Mouse (Mus musculus): ENCODE measurements around the gene Ankrd11. TPM values are rescaled to one million over a fixed set of nuclear protein-coding genes. Genes with fewer than 3 reads are reported as not detected.

Gene Ankrd11
- polyA plus RNA-seq, 1 experiment from 2014 or later = 55.0 TPM

DNA sequence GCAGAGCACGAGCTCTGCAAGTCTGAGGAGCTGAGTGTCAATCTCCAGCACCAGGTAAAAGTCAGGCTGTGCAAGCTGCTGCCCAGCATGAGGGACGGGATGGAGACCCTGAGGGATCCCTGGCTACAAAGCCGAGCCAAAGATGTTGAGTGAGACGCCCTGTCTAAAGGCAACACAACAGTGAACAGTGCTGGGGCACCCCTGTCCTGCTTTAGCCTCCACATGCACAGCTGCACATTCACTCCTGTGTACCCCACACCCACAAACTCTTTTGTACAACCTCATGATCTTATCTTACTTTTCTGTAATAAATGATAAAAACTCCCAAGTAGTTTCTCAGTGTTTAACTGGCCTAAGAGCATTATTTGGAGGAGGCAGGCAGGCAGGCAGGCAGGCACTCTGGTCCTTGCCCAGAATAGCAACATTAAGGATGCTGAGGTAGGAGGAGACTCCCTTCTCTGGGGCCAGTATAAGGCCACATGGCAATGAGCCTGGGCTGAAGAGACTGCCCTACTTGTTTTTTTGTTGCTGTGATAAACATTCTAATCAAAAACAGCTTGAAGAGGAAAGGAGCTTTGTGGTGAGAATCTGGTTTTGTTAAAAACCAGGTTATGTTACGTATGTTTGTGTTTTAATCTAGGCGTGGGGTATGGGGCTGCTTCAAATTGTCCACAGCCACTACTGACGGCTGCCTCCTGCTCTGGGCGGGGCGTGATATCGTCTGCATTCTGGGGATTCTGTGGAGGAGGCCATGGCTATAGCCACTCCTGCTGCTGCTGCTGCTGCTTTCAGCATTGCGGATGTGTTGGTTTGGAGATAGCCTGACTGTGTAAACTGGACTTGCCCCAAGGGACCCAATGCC, 124.3 kb downstream of the Ankrd11 start:
- DNase-seq (ENCODE audit: low spot score) = peak; percentile 74
- H3K9me3 ChIP-seq (ENCODE audit: control insufficient read depth, low read length) = no peaks in the 10 kb centered on the region
- ATAC-seq (ENCODE audit: low read depth) = peak; percentile 90
- no peak overlapping the region for H3K4me3 ChIP-seq (ENCODE audit: low read depth, low read length)
- H3K27ac ChIP-seq (replicated peaks; ENCODE audit: low read depth, low read length) = peak overlapping the region; percentile 76
- 27% methylated on average over 11 of the region's 11 CpGs for WGBS
- peak overlapping the region; percentile 19 for H3K4me2 ChIP-seq (ENCODE audit: low read depth, low read length)
- H3K4me1 ChIP-seq (ENCODE audit: control insufficient read depth, insufficient read depth, low read length) = peaks cover 26% of the 10 kb centered on the region
- peak overlapping the region; percentile 38; the same call in 1 of the 2 replicates for H3K9ac ChIP-seq (ENCODE audit: low read depth, low read length)
- peaks cover 24% of the 10 kb centered on the region for H3K36me3 ChIP-seq (ENCODE audit: control insufficient read depth, insufficient read depth, low read length)
- H3K27me3 ChIP-seq (replicated peaks; ENCODE audit: control insufficient read depth, insufficient read depth, low read length) = no peaks in the 10 kb centered on the region

DNA sequence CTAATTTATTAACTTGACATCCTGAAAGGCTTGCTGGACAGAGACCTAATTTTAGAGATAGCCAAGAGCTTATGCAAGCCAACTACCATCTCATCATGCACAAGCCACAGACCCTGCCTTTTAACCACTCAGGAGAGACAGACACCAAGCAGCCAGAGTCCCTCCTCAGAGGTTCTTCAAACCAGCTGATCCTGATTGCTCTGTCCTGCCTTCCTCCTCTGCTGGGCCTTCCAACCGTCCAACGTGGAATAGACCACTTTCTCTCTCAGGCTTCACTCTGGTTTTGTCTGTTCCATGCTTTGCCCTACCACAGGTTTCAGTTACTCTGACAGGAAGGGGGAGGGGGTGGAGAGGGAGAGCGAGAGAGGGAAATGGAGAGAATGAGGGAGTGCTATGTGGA, 125.3 kb downstream of the Ankrd11 start:
- DNase-seq (ENCODE audit: low spot score) (no peak), ATAC-seq (ENCODE audit: low read depth) (no peak)
- no peak overlapping the region for H3K4me2 ChIP-seq (ENCODE audit: low read depth, low read length)
- no peak overlapping the region for H3K9ac ChIP-seq (ENCODE audit: low read depth, low read length)
- WGBS = 63% methylated on average over 3 of the region's 3 CpGs
- H3K27ac ChIP-seq (replicated peaks; ENCODE audit: low read depth, low read length) = peak overlapping the region; percentile 76; the same call in 1 of the 2 replicates
- no peaks in the 10 kb centered on the region for H3K27me3 ChIP-seq (replicated peaks; ENCODE audit: control insufficient read depth, insufficient read depth, low read length)
- H3K4me3 ChIP-seq (ENCODE audit: low read depth, low read length) = no peak overlapping the region
- peaks cover 26% of the 10 kb centered on the region for H3K4me1 ChIP-seq (ENCODE audit: control insufficient read depth, insufficient read depth, low read length)
- H3K9me3 ChIP-seq (ENCODE audit: control insufficient read depth, low read length) = no peaks in the 10 kb centered on the region
- H3K36me3 ChIP-seq (ENCODE audit: control insufficient read depth, insufficient read depth, low read length) = peaks cover 32% of the 10 kb centered on the region

DNA sequence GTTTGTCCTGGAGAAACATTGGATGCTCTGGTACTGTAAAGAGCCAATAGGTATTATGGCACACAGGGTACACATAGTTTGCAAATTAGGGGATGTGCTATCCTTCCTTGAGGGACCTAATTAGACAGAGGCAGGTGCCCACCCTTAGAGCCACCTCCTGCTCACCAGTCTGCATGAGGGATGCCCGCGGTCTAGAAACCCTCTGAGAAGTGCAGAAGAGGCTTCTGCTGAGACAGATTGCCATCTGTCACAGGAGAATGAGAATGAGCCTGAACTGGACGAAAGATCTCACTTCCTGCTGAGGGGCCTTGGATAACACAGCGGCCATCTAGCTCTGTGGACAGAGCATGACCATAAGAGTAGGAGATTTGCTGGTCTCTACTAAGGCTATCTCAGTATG, 129.2 kb downstream of the Ankrd11 start:
- no peak overlapping the region for H3K4me3 ChIP-seq (ENCODE audit: low read depth, low read length)
- no peak for DNase-seq (ENCODE audit: low spot score)
- 90% methylated on average over 4 of the region's 4 CpGs for WGBS
- no peak overlapping the region for H3K4me2 ChIP-seq (ENCODE audit: low read depth, low read length)
- peaks cover 12% of the 10 kb centered on the region for H3K4me1 ChIP-seq (ENCODE audit: control insufficient read depth, insufficient read depth, low read length)
- H3K36me3 ChIP-seq (ENCODE audit: control insufficient read depth, insufficient read depth, low read length) = peaks cover 45% of the 10 kb centered on the region
- H3K9me3 ChIP-seq (ENCODE audit: control insufficient read depth, low read length) = no peaks in the 10 kb centered on the region
- H3K9ac ChIP-seq (ENCODE audit: low read depth, low read length) = no peak overlapping the region
- no peak for ATAC-seq (ENCODE audit: low read depth)
- no peak overlapping the region for H3K27ac ChIP-seq (replicated peaks; ENCODE audit: low read depth, low read length)
- no peaks in the 10 kb centered on the region for H3K27me3 ChIP-seq (replicated peaks; ENCODE audit: control insufficient read depth, insufficient read depth, low read length)

DNA sequence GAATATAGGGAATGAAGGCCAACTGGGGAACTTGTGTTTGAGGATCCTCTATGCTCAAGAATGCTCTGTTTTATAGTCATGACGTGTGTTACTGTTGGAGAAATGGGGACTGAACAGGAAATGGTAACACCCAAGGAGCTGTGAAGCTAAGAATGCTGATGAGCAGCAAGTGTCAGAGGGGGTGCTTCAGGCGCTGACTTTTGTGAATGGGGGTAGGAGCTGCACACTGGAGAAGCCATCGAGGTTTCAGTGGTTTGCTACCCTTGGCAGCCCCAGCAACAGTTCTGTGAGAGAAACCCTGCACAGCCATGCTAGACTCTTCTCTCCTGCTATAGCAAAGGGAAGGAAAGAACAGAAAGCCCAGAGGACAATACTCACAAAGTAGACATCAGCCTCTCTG, 129.9 kb downstream of the Ankrd11 start:
- ATAC-seq (ENCODE audit: low read depth) = no peak
- WGBS = 83% methylated on average over 3 of the region's 3 CpGs

DNA sequence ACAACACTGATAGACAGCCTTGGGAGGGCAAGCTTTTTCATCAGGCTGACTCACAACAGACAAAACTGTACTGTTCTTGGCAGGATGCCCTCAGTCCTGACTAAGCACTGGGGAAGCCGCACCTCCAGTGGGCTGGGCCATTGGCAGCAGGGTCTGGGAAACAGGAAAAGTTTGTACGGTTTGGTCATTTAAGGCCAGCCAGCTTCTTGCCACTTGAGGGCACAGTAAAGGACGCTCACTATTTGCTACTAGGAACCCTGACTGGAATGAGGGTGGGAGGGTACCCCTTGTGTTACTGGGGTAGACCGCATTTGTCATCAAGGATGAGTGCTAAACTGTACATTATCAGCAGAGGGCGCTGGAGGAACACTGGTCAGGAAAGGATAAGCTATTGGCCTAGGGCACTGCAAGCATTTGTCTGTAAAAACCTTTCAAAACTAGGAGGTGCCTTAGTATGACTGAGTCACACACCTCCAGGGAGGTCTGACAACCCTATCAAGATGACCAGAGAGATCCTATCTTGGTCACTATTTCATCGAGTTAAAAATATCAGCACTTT, 135.5 kb downstream of the Ankrd11 start:
- ATAC-seq (ENCODE audit: low read depth) (peak; percentile 72), DNase-seq (ENCODE audit: low spot score) (peak; percentile 87)
- Histone ChIP-seq H3K27me3 (replicated peaks; ENCODE audit: control insufficient read depth, insufficient read depth, low read length) (no peaks in the 10 kb centered on the region), H3K9ac (ENCODE audit: low read depth, low read length) (no peak overlapping the region), H3K4me3 (ENCODE audit: low read depth, low read length) (no peak overlapping the region), H3K9me3 (ENCODE audit: control insufficient read depth, low read length) (no peaks in the 10 kb centered on the region), H3K4me1 (ENCODE audit: control insufficient read depth, insufficient read depth, low read length) (no peaks in the 10 kb centered on the region), H3K36me3 (ENCODE audit: control insufficient read depth, insufficient read depth, low read length) (peaks cover 23% of the 10 kb centered on the region), H3K27ac (replicated peaks; ENCODE audit: low read depth, low read length) (no peak overlapping the region), H3K4me2 (ENCODE audit: low read depth, low read length) (no peak overlapping the region)
- 40% methylated on average over 6 of the region's 6 CpGs for WGBS

More for the DNA sequence above, 129.9 kb downstream of the Ankrd11 start:
- Histone ChIP-seq H3K27ac (replicated peaks; ENCODE audit: low read depth, low read length) (no peak overlapping the region), H3K27me3 (replicated peaks; ENCODE audit: control insufficient read depth, insufficient read depth, low read length) (no peaks in the 10 kb centered on the region), H3K4me2 (ENCODE audit: low read depth, low read length) (no peak overlapping the region), H3K9ac (ENCODE audit: low read depth, low read length) (no peak overlapping the region), H3K9me3 (ENCODE audit: control insufficient read depth, low read length) (no peaks in the 10 kb centered on the region), H3K4me1 (ENCODE audit: control insufficient read depth, insufficient read depth, low read length) (peaks cover 4% of the 10 kb centered on the region), H3K4me3 (ENCODE audit: low read depth, low read length) (no peak overlapping the region), H3K36me3 (ENCODE audit: control insufficient read depth, insufficient read depth, low read length) (peaks cover 52% of the 10 kb centered on the region)
- no peak for DNase-seq (ENCODE audit: low spot score)

DNA sequence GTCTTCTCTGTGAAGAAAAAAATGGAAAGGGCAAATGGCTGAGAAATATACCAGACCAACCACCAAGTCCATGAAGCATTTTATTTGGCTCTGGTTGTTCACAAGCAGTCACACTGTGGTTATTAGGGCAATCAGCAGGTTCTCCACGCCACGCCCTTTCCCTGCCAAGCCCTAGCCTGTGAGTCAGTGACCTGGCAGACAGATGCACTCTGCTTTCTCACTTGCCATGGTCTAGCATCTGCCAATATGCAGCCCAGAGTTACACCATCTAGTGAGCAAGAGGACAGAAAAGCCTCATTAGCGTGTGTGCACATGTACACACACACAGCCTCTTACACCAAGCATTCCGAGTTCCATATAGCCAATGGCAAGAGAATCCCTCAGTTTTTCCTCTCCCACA, 136.7 kb downstream of the Ankrd11 start:
- WGBS = 90% methylated on average over 4 of the region's 4 CpGs
- no peak for DNase-seq (ENCODE audit: low spot score)
- no peaks in the 10 kb centered on the region for H3K4me1 ChIP-seq (ENCODE audit: control insufficient read depth, insufficient read depth, low read length)

DNA sequence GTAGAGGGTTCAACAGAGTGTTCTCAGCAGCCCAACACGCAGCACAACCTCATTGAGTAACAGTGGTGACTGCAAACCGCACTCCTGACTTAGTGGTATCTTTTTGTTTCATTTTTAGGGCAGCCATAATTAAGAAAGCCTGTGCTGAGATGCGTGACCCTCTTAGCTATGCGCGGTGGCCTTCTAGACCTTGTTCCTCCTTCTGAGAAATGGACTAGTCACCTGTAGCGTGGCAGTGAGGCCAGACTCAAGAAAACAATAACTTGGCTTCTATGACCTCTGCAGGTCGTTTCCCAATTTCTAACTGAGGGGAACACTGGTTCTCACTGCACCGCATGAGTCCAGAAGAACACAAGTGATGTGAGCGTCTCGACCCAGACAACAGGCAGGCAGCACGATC, 137.6 kb downstream of the Ankrd11 start:
- no peak overlapping the region for H3K9ac ChIP-seq (ENCODE audit: low read depth, low read length)
- 89% methylated on average over 11 of the region's 11 CpGs for WGBS
- H3K27me3 ChIP-seq (replicated peaks; ENCODE audit: control insufficient read depth, insufficient read depth, low read length) = no peaks in the 10 kb centered on the region
- no peaks in the 10 kb centered on the region for H3K9me3 ChIP-seq (ENCODE audit: control insufficient read depth, low read length)
- no peak overlapping the region for H3K4me2 ChIP-seq (ENCODE audit: low read depth, low read length)
- no peaks in the 10 kb centered on the region for H3K4me1 ChIP-seq (ENCODE audit: control insufficient read depth, insufficient read depth, low read length)
- H3K36me3 ChIP-seq (ENCODE audit: control insufficient read depth, insufficient read depth, low read length) = peaks cover 27% of the 10 kb centered on the region
- H3K4me3 ChIP-seq (ENCODE audit: low read depth, low read length) = no peak overlapping the region
- H3K27ac ChIP-seq (replicated peaks; ENCODE audit: low read depth, low read length) = no peak overlapping the region
- DNase-seq (ENCODE audit: low spot score) (no peak), ATAC-seq (ENCODE audit: low read depth) (no peak)

More for the DNA sequence above, 136.7 kb downstream of the Ankrd11 start:
- H3K36me3 ChIP-seq (ENCODE audit: control insufficient read depth, insufficient read depth, low read length) = peaks cover 23% of the 10 kb centered on the region
- no peak overlapping the region for H3K4me3 ChIP-seq (ENCODE audit: low read depth, low read length)
- H3K27ac ChIP-seq (replicated peaks; ENCODE audit: low read depth, low read length) = no peak overlapping the region
- no peaks in the 10 kb centered on the region for H3K27me3 ChIP-seq (replicated peaks; ENCODE audit: control insufficient read depth, insufficient read depth, low read length)
- no peaks in the 10 kb centered on the region for H3K9me3 ChIP-seq (ENCODE audit: control insufficient read depth, low read length)
- no peak for ATAC-seq (ENCODE audit: low read depth)
- no peak overlapping the region for H3K9ac ChIP-seq (ENCODE audit: low read depth, low read length)
- no peak overlapping the region for H3K4me2 ChIP-seq (ENCODE audit: low read depth, low read length)

DNA sequence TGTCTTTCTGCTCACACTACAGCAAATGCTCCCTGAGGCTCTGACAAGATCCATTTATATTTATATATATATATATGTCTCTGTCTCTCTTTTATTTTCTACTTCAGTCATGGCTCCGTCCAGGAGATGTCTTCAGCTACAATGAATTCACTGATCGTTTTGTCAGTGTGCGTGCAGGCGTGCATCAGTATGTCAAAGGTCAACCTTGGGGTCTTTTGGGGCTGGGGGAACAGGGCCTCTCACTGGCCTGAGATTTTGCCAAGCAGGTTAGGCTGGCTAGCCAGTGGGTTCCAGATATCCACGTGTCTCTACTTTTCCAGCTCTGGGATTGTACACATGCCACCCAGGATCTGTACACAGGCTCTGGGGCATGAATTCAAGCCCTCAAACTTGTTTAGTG, 139.1 kb downstream of the Ankrd11 start:
- Histone ChIP-seq H3K4me1 (ENCODE audit: control insufficient read depth, insufficient read depth, low read length) (no peaks in the 10 kb centered on the region), H3K4me3 (ENCODE audit: low read depth, low read length) (no peak overlapping the region), H3K9ac (ENCODE audit: low read depth, low read length) (no peak overlapping the region), H3K4me2 (ENCODE audit: low read depth, low read length) (no peak overlapping the region), H3K27ac (replicated peaks; ENCODE audit: low read depth, low read length) (no peak overlapping the region), H3K36me3 (ENCODE audit: control insufficient read depth, insufficient read depth, low read length) (peaks cover 29% of the 10 kb centered on the region), H3K27me3 (replicated peaks; ENCODE audit: control insufficient read depth, insufficient read depth, low read length) (no peaks in the 10 kb centered on the region), H3K9me3 (ENCODE audit: control insufficient read depth, low read length) (no peaks in the 10 kb centered on the region)
- DNase-seq (ENCODE audit: low spot score) (no peak), ATAC-seq (ENCODE audit: low read depth) (no peak)
- WGBS = 70% methylated on average over 5 of the region's 5 CpGs

Measured in embryonic facial prominence, embryonic 14.5 days (tissue).